10 mouse cellular contexts compared by ENCODE assay signal in the genomic region with DNA sequence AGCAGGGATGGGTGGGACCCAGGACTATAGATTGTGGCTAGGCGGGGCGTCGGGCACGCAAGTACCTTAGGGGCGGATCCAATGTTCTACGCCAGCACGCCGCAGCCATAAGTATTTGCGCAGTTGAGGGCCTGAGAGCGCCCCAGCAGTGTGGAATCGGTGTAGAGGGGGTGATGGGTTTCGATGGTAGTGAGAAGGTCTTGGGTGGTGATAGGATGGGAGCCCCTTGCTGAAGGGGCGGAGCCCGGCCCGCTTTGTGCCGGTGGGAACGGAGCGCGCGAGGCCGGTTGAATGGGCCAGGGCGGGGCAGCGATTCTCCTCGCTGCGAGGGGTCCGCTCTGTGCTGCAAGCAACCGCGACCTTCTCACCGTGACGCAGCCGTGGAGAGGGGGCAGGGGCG. TPM values are rescaled to one million over a fixed set of nuclear protein-coding genes. Genes with fewer than 3 reads are reported as not detected.
DNase-seq lines count a peak whose midpoint lies in the region; ATAC-seq and TF ChIP-seq lines count a peak whose summit lies in the region.
"Had no signal": no experiment of that assay in that cellular context is flagged by ENCODE, and none has a peak within 500 bp of the region (broad histone marks: within the 10 kb centered on the region; RNA-seq: fewer than 3 reads in every experiment).

No protein-coding gene starts in this region.

- H3K36me3 ChIP-seq in embryonic facial prominence, embryonic 13.5 days, result peaks cover 3% of the 10 kb centered on the region; the same call in 1 of the 2 replicates
- H3K36me3 ChIP-seq in intestine, embryonic 14.5 days (ENCODE audit: control insufficient read depth, insufficient read depth, low read length), result no peaks in the 10 kb centered on the region
- no peaks in the 10 kb centered on the region for H3K36me3 ChIP-seq in neural tube, embryonic 11.5 days (ENCODE audit: control insufficient read depth, insufficient read depth, low read length)

- no peak for TF ChIP-seq POLR2A in lung, adult 2 months (IDR thresholded peaks at IDR 0.05; ENCODE audit: borderline replicate concordance, extremely low read depth, low read depth, low read length)

- peaks cover 37% of the 10 kb centered on the region for H3K4me1 ChIP-seq in embryonic facial prominence, embryonic 13.5 days
- peaks cover 11% of the 10 kb centered on the region; the same call in 1 of the 2 replicates for H3K4me1 ChIP-seq in intestine, embryonic 14.5 days (replicated peaks; ENCODE audit: control insufficient read depth, insufficient read depth, low read length)
- peaks cover 42% of the 10 kb centered on the region for H3K4me1 ChIP-seq in neural tube, embryonic 11.5 days (ENCODE audit: control insufficient read depth, insufficient read depth, low read length)
- H3K4me1 ChIP-seq in lung, adult 2 months (ENCODE audit: control insufficient read depth, insufficient read depth, low read length), result peaks cover 3% of the 10 kb centered on the region; the same call in 1 of the 2 replicates

- intact Hi-C loops in left cerebral cortex, postnatal 36 days (cut with DNase I), result no loop called here
- intact Hi-C loops in left cerebral cortex, postnatal 4 days (cut with DNase I), result loop anchor here (5.0 kb wide), 1 partner anchor 109 kb away; a partner anchor contains a TSS

- TF ChIP-seq CTCF in lung, adult 2 months (IDR thresholded peaks at IDR 0.05; ENCODE audit: insufficient read depth, low read length), result no peak

- H3K4me2 ChIP-seq in embryonic facial prominence, embryonic 13.5 days, result peak overlapping the region; percentile 58
- H3K4me2 ChIP-seq in intestine, embryonic 14.5 days (ENCODE audit: low read length), result peak overlapping the region; percentile 20; the same call in 1 of the 2 replicates
- peak overlapping the region; percentile 44 for H3K4me2 ChIP-seq in neural tube, embryonic 11.5 days (ENCODE audit: low read depth)

- H3K4me3 ChIP-seq in embryonic facial prominence, embryonic 13.5 days, result peak overlapping the region; percentile 32
- H3K4me3 ChIP-seq in intestine, embryonic 14.5 days (ENCODE audit: low read depth, low read length), result no peak overlapping the region
- H3K4me3 ChIP-seq in neural tube, embryonic 11.5 days (ENCODE audit: low read depth, low read length), result peak overlapping the region; percentile 26
- no peak overlapping the region for H3K4me3 ChIP-seq in lung, adult 2 months (replicated peaks; ENCODE audit: extremely low read depth, low read depth, low read length)

- no peak overlapping the region for H3K9ac ChIP-seq in embryonic facial prominence, embryonic 13.5 days
- no peak overlapping the region for H3K9ac ChIP-seq in intestine, embryonic 14.5 days (ENCODE audit: low read length)
- H3K9ac ChIP-seq in neural tube, embryonic 11.5 days (ENCODE audit: low read length), result no peak overlapping the region; the same call in 1 of the 2 replicates

- 2% methylated on average over 32 of the region's 32 CpGs for WGBS in embryonic facial prominence, embryonic 13.5 days
- 2% methylated on average over 32 of the region's 32 CpGs for WGBS in intestine, embryonic 14.5 days
- WGBS in neural tube, embryonic 11.5 days, result under 1% methylated on average over 32 of the region's 32 CpGs
- 5% methylated on average over 32 of the region's 32 CpGs for WGBS in lung, adult 2 months

- H3K27me3 ChIP-seq in embryonic facial prominence, embryonic 13.5 days, result peaks cover 96% of the 10 kb centered on the region
- peaks cover 91% of the 10 kb centered on the region for H3K27me3 ChIP-seq in intestine, embryonic 14.5 days (replicated peaks; ENCODE audit: control insufficient read depth, insufficient read depth, low read length)
- peaks cover 90% of the 10 kb centered on the region for H3K27me3 ChIP-seq in neural tube, embryonic 11.5 days (ENCODE audit: control insufficient read depth, insufficient read depth, low read length)

- 0 out of 2 replicates have a peak, but pooled peaks cover 3% of the 10 kb centered on the region for H3K9me3 ChIP-seq in embryonic facial prominence, embryonic 13.5 days
- no peaks in the 10 kb centered on the region for H3K9me3 ChIP-seq in intestine, embryonic 14.5 days (ENCODE audit: control insufficient read depth, low read length)
- H3K9me3 ChIP-seq in neural tube, embryonic 11.5 days (ENCODE audit: control insufficient read depth, low read length), result no peaks in the 10 kb centered on the region

- DNase-seq in left cerebral cortex, postnatal 36 days (ENCODE audit: low spot score in 2 of 2), result peak; percentile 53 to 58
- DNase-seq in left cerebral cortex, postnatal 4 days, result no peak
- DNase-seq in intestine, embryonic 14.5 days (ENCODE audit: low spot score), result no peak
- DNase-seq in neural tube, embryonic 11.5 days (ENCODE audit: low spot score), result peak; percentile 58
- no peak for DNase-seq in gastrocnemius, postnatal 25 days
- DNase-seq in kidney, postnatal 25 days, result no peak
- no peak for DNase-seq in lung, adult 2 months

- H3K27ac ChIP-seq in embryonic facial prominence, embryonic 13.5 days, result no peak overlapping the region
- no peak overlapping the region for H3K27ac ChIP-seq in intestine, embryonic 14.5 days (ENCODE audit: low read depth)
- H3K27ac ChIP-seq in neural tube, embryonic 11.5 days (ENCODE audit: low read depth, low read length), result no peak overlapping the region

- ATAC-seq in embryonic facial prominence, embryonic 13.5 days (ENCODE audit: insufficient number of reproducible peaks, insufficient read depth, low FRiP score, low TSS enrichment, low read depth), result no peak
- ATAC-seq in intestine, embryonic 14.5 days (replicated peaks; ENCODE audit: low FRiP score, low TSS enrichment, low read depth), result no peak
- peak; percentile 24; the same call in 1 of the 2 replicates for ATAC-seq in neural tube, embryonic 11.5 days (ENCODE audit: insufficient read depth, low FRiP score, low TSS enrichment)

RNA-seq across cellular contexts. Expression of a gene that starts 5.3 kb away (rescaled TPM):
- total RNA-seq in left cerebral cortex, postnatal 36 days (2021), result under 1 TPM in 1 of 2 experiments, not detected in 1; 0.35 TPM
- under 1 TPM in 1 of 2 experiments, not detected in 1; 0.20 TPM for total RNA-seq in left cerebral cortex, postnatal 4 days (2021)
- polyA plus RNA-seq in embryonic facial prominence, embryonic 13.5 days (2015; fragmentation: Nextera tagmentation; extraction: Ambion mirVana), result not detected in 2 replicates
- polyA plus RNA-seq in intestine, embryonic 14.5 days (2014; fragmentation: Nextera tagmentation; extraction: Ambion mirVana), result not detected in 2 replicates
- 1.6 and 2.3 TPM in 2 replicates for polyA plus RNA-seq in neural tube, embryonic 11.5 days (2014; fragmentation: Nextera tagmentation; extraction: Ambion mirVana)
- not detected for total RNA-seq in gastrocnemius, postnatal 25 days (2021)
- polyA plus RNA-seq in lung, adult 2 months (2012; rRNA removed), result 0.09 TPM in 1 of 2 replicates, not detected in the other
- total RNA-seq: neutrophil, adult 5-6 weeks had no signal
- polyA plus RNA-seq: heart, postnatal 0 days had no signal

RNA-seq across cellular contexts. Expression of a gene that starts 10.8 kb away (rescaled TPM):
- 10 to 100 TPM; 45.9 to 47.8 TPM for total RNA-seq in left cerebral cortex, postnatal 36 days (2021)
- 10 to 100 TPM; 22.8 to 23.4 TPM for total RNA-seq in left cerebral cortex, postnatal 4 days (2021)
- polyA plus RNA-seq in embryonic facial prominence, embryonic 13.5 days (2015; fragmentation: Nextera tagmentation; extraction: Ambion mirVana), result 23.5 and 26.6 TPM in 2 replicates
- 22.0 and 25.8 TPM in 2 replicates for polyA plus RNA-seq in intestine, embryonic 14.5 days (2014; fragmentation: Nextera tagmentation; extraction: Ambion mirVana)
- 27.1 and 31.3 TPM in 2 replicates for polyA plus RNA-seq in neural tube, embryonic 11.5 days (2014; fragmentation: Nextera tagmentation; extraction: Ambion mirVana)
- 10 to 100 TPM; 16.5 to 16.8 TPM for total RNA-seq in gastrocnemius, postnatal 25 days (2021)
- 32.2 and 36.4 TPM in 2 replicates for polyA plus RNA-seq in lung, adult 2 months (2012; rRNA removed)

RNA-seq across cellular contexts. Expression of a gene that starts 12.2 kb away (rescaled TPM):
- total RNA-seq in left cerebral cortex, postnatal 36 days (2021), result 10 to 100 TPM; 28.0 to 31.2 TPM
- total RNA-seq in left cerebral cortex, postnatal 4 days (2021), result 10 to 100 TPM; 28.6 to 31.1 TPM
- 11.1 TPM in 2 replicates for polyA plus RNA-seq in embryonic facial prominence, embryonic 13.5 days (2015; fragmentation: Nextera tagmentation; extraction: Ambion mirVana)
- 8.2 and 9.4 TPM in 2 replicates for polyA plus RNA-seq in intestine, embryonic 14.5 days (2014; fragmentation: Nextera tagmentation; extraction: Ambion mirVana)
- 8.3 and 8.9 TPM in 2 replicates for polyA plus RNA-seq in neural tube, embryonic 11.5 days (2014; fragmentation: Nextera tagmentation; extraction: Ambion mirVana)
- 10 to 100 TPM in 1 of 2 experiments, 1 to 10 TPM in 1; 9.9 to 11.0 TPM for total RNA-seq in gastrocnemius, postnatal 25 days (2021)
- polyA plus RNA-seq in lung, adult 2 months (2012; rRNA removed), result 40.0 and 45.6 TPM in 2 replicates

RNA-seq across cellular contexts. Expression of a gene that starts 32.6 kb away (rescaled TPM):
- 10 to 100 TPM; 10.2 to 17.0 TPM for total RNA-seq in left cerebral cortex, postnatal 36 days (2021)
- 1 to 10 TPM; 3.0 to 3.8 TPM for total RNA-seq in left cerebral cortex, postnatal 4 days (2021)
- polyA plus RNA-seq in embryonic facial prominence, embryonic 13.5 days (2015; fragmentation: Nextera tagmentation; extraction: Ambion mirVana), result 0.72 and 1.3 TPM in 2 replicates
- 1.7 and 1.8 TPM in 2 replicates for polyA plus RNA-seq in intestine, embryonic 14.5 days (2014; fragmentation: Nextera tagmentation; extraction: Ambion mirVana)
- 2.1 and 2.2 TPM in 2 replicates for polyA plus RNA-seq in neural tube, embryonic 11.5 days (2014; fragmentation: Nextera tagmentation; extraction: Ambion mirVana)
- not detected for total RNA-seq in gastrocnemius, postnatal 25 days (2021)
- 5.8 and 5.9 TPM in 2 replicates for polyA plus RNA-seq in lung, adult 2 months (2012; rRNA removed)
- total RNA-seq: neutrophil, adult 5-6 weeks had no signal

RNA-seq across cellular contexts. Expression of a gene that starts 39.4 kb away (rescaled TPM):
- total RNA-seq in left cerebral cortex, postnatal 36 days (2021), result 100 to 1,000 TPM; 161 to 162 TPM
- 100 to 1,000 TPM; 335 to 363 TPM for total RNA-seq in left cerebral cortex, postnatal 4 days (2021)
- 447 and 449 TPM in 2 replicates for polyA plus RNA-seq in embryonic facial prominence, embryonic 13.5 days (2015; fragmentation: Nextera tagmentation; extraction: Ambion mirVana)
- polyA plus RNA-seq in intestine, embryonic 14.5 days (2014; fragmentation: Nextera tagmentation; extraction: Ambion mirVana), result 473 and 504 TPM in 2 replicates
- 311 and 312 TPM in 2 replicates for polyA plus RNA-seq in neural tube, embryonic 11.5 days (2014; fragmentation: Nextera tagmentation; extraction: Ambion mirVana)
- total RNA-seq in gastrocnemius, postnatal 25 days (2021), result 100 to 1,000 TPM; 194 to 222 TPM
- polyA plus RNA-seq in lung, adult 2 months (2012; rRNA removed), result 20.3 and 43.0 TPM in 2 replicates

Comparison
In these comparisons a context has a peak if more than half of its experiments do, and no peak if none do; other contexts are left out.
1. DNase-seq: peak in left cerebral cortex, postnatal 36 days (2 of 2) and neural tube, embryonic 11.5 days (single experiment); none in left cerebral cortex, postnatal 4 days (single experiment), intestine, embryonic 14.5 days (single experiment), gastrocnemius, postnatal 25 days (single experiment), kidney, postnatal 25 days (0 of 2) and lung, adult 2 months (single experiment).
2. H3K4me3 ChIP-seq: peak in embryonic facial prominence, embryonic 13.5 days (single experiment) and neural tube, embryonic 11.5 days (single experiment); none in intestine, embryonic 14.5 days (single experiment) and lung, adult 2 months (single experiment).
3. Peak in every context shown above with its lines, with median percentiles within 50 percentile points of each other: H3K4me2 ChIP-seq.